Mouse (Mus musculus): Measurements from ENCODE around the gene Dyrk2.

The Dyrk2 gene

DNA sequence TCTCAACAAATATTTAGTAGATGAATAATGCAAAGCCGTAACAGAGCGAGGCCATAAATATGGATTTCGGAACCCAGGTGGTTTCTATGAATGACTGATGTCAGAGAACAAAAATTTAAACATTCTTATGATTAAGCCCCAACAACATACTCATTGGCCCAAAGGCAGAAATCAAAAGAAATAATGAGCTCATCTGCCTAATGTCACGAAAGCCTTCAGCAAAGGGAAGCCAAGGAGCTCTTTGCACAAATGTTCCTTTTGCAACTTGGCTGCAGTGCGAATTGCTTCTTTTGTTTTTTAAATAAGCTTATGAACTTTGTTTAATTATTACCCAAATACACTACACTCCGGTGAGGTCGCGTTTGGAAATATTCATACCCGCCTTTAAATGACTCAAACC, 29.4 kb downstream of the Dyrk2 start:
- DNase-seq = no peak

DNA sequence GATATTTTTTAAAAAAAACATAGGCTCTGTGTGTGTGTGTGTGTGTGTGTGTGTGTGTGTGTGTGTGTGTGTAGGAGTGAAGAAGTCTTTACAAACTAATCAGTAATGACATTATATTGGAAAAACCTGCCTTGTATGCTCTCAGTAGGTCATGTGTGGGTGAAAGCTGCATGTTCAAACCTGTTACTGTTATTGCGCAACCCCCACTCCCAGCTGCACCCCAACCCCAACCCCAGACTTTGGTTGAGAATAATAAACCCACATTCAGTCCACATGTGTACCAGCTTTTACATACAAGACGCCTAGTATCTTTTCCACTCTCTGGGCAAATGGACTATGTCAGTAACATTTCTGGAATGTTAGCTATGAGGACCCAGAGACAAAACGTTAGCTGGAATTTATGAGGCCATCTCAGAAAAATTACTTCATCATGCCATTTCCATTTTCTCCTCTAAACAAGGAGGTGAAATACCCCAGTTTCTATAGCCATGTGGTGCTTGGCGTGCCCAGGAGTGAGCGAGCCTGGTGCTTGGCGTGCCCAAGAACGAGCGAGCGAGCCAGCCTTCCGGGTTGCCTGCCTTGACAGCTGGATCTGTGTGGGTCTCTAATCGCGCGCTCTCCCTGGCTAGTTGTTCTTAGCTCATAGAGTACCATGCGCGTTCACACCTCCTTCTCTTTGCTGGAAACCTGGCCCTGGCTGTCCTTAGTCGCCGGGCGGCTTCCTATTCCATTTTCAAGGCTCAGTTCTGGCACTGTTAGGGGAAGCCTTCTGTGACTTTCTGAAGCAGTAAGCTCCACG, 30.5 kb downstream of the Dyrk2 start:
- no peak for DNase-seq

DNA sequence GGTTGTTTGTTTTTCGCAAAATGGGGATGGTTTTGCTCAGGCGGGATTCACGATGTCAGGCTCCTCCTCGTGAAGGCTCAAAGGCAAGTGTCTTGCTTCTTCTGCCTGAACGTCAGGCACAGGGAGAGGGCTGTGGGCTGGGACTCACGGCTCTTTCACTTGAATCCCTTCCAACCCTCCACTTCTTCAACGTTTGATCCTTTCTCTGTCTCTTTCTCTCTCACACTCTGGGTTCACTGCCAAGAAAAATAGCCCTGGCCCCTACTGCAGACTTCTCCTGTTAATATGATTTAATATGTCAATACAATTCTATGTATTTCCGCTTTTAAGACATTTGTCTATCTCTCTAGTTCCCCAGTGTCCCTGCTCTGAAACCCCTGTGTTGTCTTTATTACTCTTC, 32.4 kb downstream of the Dyrk2 start:
- no peak for DNase-seq

DNA sequence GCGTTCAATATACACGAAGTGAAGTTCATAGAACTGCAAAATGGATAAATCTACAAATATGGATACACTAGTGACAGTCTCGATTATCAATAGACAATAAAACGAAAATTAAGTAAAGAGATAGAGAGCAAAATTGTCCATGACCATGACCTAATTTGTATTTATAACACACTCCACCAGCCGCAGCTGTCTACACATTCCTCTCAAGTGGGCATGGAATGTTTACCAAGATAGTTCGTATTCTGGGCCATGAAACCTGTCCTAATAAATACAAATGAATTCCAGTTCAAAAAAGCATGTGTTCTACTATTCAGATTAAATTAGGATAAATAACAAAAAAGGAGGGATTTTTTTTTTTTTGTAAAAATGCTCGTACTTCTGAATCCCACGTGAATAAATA, 38.8 kb downstream of the Dyrk2 start:
- no peak for DNase-seq

DNA sequence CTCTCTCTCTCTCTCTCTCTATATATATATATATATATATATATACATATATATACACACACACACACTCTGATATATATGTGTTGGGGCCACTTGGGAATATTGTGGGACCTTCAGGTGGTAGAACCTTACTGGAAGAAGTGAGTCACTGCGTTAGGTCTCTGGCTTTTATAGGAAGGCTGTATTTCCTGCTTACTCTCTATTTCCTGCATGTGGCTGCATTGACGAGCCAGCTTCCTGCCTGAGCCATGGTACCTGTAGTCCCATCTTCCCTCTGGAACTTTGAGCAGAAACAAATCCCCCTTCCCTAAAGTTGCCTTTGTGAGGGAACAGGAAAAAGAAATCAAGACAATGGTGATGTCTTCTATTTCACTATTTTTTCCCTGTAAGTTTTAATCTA, 40.4 kb downstream of the Dyrk2 start:
- DNase-seq = no peak

DNA sequence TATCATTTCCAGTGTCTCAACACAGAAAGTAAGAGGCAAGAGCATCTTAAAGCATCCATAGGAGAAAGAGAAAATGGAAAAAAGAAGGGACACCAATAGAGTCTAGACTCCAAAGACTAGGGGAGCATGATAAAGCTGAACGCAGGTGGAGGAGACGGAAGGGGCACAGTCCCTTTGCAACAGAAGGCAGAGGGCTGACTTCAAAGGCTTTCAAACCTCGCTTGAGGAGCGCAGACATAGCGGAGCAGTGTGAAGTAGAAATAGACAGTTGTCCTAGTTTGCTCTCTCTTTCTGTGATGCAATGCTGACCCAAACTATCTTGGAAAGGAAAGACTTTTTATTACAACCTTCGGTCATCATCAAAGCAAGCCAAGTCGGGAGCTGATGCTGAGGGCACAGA, 42.9 kb downstream of the Dyrk2 start:
- no peak for DNase-seq

DNA sequence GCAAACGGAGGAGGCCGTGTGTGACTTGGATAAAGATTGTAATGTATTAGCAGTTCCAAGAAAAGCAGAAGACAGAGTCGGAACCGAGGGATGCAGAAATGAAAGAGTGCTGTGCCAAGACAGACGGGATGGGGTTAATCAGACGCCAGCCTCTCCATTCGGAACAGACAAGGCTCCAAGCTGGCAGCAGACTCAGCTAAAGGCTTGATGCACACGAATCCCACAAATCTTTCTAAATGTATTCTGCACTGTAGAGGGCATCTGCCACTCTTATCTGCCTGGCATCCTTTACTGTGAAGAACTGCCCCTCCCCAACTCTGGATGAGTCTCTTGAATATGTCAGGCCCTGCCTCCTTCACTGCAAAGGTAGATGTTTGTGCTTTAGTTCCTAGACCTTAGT, 45.2 kb downstream of the Dyrk2 start:
- no peak for DNase-seq

DNA sequence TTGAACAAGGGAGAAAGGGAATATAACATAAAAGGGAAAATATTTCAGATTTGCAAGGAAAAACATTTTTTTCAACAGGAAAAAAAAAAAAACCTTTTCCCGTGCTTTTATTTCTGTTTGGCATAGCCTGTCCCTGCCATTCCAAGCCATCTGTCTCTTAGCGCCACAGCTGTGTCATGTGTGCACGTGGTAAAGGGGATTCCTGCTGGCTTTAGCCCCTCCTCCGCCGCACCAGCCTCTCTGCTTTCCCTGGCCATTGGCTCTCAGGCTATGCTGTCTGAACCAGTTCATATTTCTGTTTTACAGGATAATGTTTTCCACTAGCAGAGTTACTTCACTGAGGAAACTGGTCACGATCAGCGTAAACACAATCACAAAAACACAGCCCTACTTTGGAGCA, 49.1 kb downstream of the Dyrk2 start:
- peak; percentile 33 to 36 for DNase-seq

DNA sequence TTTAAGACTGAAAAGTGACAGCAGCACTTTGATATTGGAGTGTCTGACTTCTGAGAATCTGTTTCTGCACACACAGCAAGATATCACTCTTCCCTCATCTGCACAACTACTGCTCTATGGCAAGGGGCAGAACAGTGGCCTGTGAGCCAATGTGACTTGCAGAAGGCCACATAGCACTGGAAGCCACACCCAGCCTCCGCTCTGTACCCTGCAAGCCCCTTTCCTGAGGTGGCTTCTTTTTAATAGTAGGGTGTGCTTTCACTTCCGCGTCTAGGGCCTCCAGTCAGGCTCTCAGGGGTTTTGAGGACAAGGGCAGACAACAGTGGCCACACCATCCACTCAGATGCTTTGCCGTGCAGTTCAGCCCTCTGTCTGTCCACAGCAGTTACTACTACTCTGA, 50.2 kb downstream of the Dyrk2 start:
- no peak for DNase-seq

DNA sequence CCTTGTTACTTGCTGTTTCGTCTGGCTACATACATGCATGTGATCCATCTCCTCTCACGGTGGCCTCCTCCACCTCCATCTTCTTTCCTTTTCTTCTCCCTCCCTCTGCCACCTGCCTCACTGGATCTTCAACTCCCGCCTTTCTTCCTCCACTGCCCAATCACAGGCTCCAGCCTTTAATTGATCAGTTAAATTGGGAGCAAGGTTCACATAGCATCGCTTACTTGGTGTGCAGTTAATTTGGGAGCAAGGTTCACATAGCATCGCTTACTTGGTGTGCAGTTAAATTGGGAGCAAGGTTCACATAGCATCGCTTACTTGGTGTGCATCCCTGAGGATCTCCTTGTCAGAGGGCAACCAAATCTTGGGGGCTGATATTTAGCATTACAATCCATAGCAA, 52.9 kb downstream of the Dyrk2 start:
- DNase-seq = peak in 1 of 2 experiments; percentile 28

DNA sequence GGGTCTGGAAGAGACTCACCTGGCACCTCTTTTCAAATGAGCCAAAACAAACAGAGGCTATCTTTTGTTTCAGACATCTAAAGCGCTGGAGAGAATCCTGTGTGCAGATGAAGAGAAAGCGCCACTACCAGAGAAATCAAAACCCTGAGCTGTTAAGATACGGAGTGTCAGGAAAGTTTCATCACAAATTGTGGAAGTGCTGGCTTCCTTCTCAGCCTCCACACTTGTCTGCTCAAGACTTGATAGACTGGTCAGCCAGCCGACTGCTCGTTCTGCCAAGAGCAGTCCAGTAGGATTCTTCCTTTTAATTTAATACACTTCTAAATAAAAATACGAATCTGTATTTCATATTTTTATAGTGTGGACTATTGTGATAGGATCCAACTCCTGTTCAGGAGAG, 58.1 kb downstream of the Dyrk2 start:
- DNase-seq = no peak

DNA sequence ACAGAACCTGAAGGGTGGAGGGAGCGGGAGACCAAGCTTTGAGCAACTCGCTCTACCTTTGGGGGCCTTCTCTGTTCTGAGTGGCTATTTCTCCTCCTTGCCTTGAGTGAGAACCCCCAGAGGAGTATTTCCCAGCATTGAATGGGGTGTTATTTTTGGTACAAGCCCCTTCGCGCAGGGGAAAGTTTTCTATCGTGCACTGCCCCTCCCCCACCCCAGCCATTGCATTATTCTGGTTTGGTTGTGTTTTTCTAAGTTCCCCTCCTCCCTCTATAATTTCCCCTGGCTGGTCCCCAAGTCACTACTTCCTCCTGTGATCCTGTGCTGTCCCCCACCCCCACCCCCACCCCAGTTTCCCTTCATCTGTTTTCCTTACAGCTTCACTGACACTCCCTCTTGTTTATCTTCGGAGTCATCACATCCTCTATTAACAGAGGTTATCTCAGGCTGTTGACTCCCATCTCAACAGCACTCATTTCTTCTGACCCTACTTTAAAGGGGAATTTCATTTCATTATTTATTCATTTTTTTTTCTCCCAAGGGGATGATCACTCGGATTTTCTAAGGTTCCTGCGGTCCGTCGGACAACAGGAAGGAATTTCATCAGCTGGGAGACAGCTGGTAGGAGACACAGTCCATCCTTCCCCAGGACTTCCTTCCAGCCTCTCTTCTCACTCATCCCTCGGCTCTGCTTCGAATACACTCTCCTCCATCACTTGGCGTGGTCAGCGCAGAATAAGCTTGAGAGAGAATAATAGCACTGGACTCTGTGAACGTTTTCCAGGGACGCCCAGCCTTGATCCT, 58.9 kb downstream of the Dyrk2 start:
- DNase-seq = peak; percentile 46 to 70
